Mouse (Mus musculus): ENCODE data around the gene Thoc5.

Gene Thoc5

DNA sequence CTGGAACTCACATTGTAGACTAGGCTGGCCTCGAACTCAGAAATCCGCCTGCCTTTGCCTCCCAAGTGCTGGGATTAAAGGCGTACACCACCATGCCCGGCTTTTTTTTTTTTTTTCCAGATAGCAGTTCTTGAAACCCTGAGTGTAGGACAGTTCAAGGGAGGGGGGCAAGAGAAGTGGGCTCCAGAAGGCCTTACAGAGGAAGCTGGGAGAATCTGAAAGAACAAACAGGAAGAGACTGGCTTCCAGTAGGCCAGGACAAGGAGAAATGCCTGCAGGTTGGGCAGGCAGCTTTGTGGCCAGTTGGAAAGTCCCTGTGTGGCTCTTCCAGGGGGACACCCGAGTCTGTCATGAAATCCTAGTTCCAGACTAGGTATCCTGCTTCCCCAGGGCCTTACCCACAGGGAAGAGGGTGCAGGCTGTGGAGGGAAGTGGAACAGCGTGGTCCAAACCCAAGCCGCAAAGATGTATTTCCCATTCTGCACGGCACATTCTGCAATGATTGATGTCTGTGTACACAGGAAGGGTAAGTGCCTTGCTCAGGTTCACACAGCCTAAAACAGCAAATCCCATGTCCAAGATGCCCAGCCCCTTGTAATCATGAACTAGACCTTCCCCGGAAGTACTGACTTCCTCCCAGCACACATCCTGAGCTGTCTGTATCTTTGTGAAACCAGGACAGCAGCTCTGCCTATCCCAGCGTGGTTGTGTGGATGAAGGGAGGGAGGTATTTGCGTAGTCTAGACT is 79.4 kb downstream of the Thoc5 start:
- DNase-seq (ENCODE audit: low spot score): no peak

DNA sequence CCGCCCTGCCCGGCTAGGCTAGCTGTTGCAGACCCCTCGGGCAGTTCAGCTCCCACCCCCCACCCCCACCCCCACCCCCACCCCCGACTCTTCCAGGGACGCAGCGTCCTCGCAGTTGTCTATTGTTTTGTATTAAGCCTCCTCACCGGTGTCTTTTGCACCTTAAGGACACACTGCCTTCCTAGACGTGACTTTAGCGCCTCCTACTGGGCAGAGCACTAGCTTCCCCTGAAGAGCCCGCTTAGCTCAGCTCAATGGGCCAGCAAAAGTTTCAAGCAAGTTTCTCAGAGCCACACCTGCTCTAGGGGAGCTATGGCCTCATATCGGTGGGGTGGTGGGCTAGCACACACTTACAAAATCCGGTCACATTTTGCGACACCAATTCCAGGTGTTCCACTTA is 80.5 kb downstream of the Thoc5 start:
- DNase-seq (ENCODE audit: low spot score): peak; percentile 82

All from urinary bladder, postnatal 14 days (tissue).